ENCODE assay signal across 8 mouse cellular contexts in genomic region chr7:19458591-19459111, GRCm38 (mm10). TPM values are rescaled to one million over a fixed set of nuclear protein-coding genes. Genes with fewer than 3 reads are reported as not detected.
DNase-seq lines count a peak whose midpoint lies in the region; ATAC-seq and TF ChIP-seq lines count a peak whose summit lies in the region.

Mark4 (minus strand) TSS chr7:19458821.

- peak within 1 kb of the TSS; percentile 91 for H3K9ac ChIP-seq in forebrain, embryonic 11.5 days (ENCODE audit: low read length)
- peak within 1 kb of the TSS; percentile 94 for H3K9ac ChIP-seq in heart, embryonic 15.5 days
- H3K9ac ChIP-seq in liver, embryonic 16.5 days (ENCODE audit: low read depth, low read length), result peak within 1 kb of the TSS; percentile 55
- H3K9ac ChIP-seq in neural tube, embryonic 13.5 days, result peak within 1 kb of the TSS; percentile 97

- peak; percentile 87 for ATAC-seq in forebrain, embryonic 11.5 days (replicated peaks; ENCODE audit: low FRiP score)
- ATAC-seq in heart, embryonic 15.5 days (replicated peaks; ENCODE audit: insufficient number of reproducible peaks, insufficient read depth, low FRiP score, low read depth), result peak; percentile 82
- ATAC-seq in liver, embryonic 16.5 days (ENCODE audit: low read depth), result peak; percentile 83
- ATAC-seq in neural tube, embryonic 13.5 days (ENCODE audit: low read depth), result peak; percentile 89

- under 1% methylated on average over 31 of the region's 42 CpGs for WGBS in forebrain, embryonic 11.5 days
- 2% methylated on average over 34 of the region's 42 CpGs for WGBS in heart, embryonic 15.5 days
- WGBS in liver, embryonic 16.5 days (ENCODE audit: insufficient replicate concordance), result 1% methylated on average over 27 of the region's 42 CpGs
- under 1% methylated on average over 27 of the region's 42 CpGs for WGBS in neural tube, embryonic 13.5 days

- TF ChIP-seq CTCF in testis, adult 2 months (IDR thresholded peaks at IDR 0.05; ENCODE audit: control insufficient read depth, insufficient read depth, insufficient replicate concordance, low read depth, low read length), result no peak

- H3K4me1 ChIP-seq in forebrain, embryonic 11.5 days (replicated peaks; ENCODE audit: control insufficient read depth, insufficient read depth, low read length), result no peaks in the 10 kb centered on the region; the same call in 1 of the 2 replicates
- H3K4me1 ChIP-seq in heart, embryonic 15.5 days (replicated peaks), result peaks cover 30% of the 10 kb centered on the region
- H3K4me1 ChIP-seq in liver, embryonic 16.5 days (ENCODE audit: control insufficient read depth, low read depth, low read length), result peaks cover 13% of the 10 kb centered on the region
- H3K4me1 ChIP-seq in neural tube, embryonic 13.5 days (replicated peaks), result peaks cover 30% of the 10 kb centered on the region
- peaks cover 18% of the 10 kb centered on the region for H3K4me1 ChIP-seq in testis, adult 2 months (ENCODE audit: control insufficient read depth, insufficient read depth, low read length)

- H3K9me3 ChIP-seq in forebrain, embryonic 11.5 days (ENCODE audit: control insufficient read depth, low read length), result no peaks in the 10 kb centered on the region
- H3K9me3 ChIP-seq in heart, embryonic 15.5 days (replicated peaks), result no peaks in the 10 kb centered on the region
- H3K9me3 ChIP-seq in liver, embryonic 16.5 days (replicated peaks; ENCODE audit: control insufficient read depth, low read length), result no peaks in the 10 kb centered on the region
- H3K9me3 ChIP-seq in neural tube, embryonic 13.5 days, result no peaks in the 10 kb centered on the region

- H3K4me3 ChIP-seq in forebrain, embryonic 11.5 days (ENCODE audit: low read depth, low read length), result peak within 1 kb of the TSS; percentile 97
- H3K4me3 ChIP-seq in heart, embryonic 15.5 days, result peak within 1 kb of the TSS; percentile 93
- peak within 1 kb of the TSS; percentile 71 for H3K4me3 ChIP-seq in liver, embryonic 16.5 days (ENCODE audit: low read depth, low read length)
- peak within 1 kb of the TSS; percentile 93 for H3K4me3 ChIP-seq in neural tube, embryonic 13.5 days
- H3K4me3 ChIP-seq in testis, adult 2 months (ENCODE audit: control insufficient read depth, low read depth, low read length), result peak within 1 kb of the TSS; percentile 89

- peak within 1 kb of the TSS; percentile 66 for H3K27ac ChIP-seq in forebrain, embryonic 11.5 days (ENCODE audit: low read depth, low read length)
- H3K27ac ChIP-seq in heart, embryonic 15.5 days, result peak within 1 kb of the TSS; percentile 82
- 0 out of 2 replicates have a peak within 1 kb of the TSS, but pooled peaks have one; percentile 9 for H3K27ac ChIP-seq in liver, embryonic 16.5 days (ENCODE audit: low read length)
- H3K27ac ChIP-seq in neural tube, embryonic 13.5 days (replicated peaks), result peak within 1 kb of the TSS; percentile 83
- peak within 1 kb of the TSS; percentile 85 for H3K27ac ChIP-seq in testis, adult 2 months (ENCODE audit: control insufficient read depth, insufficient read depth, low read depth, low read length)

- peak; percentile 57 to 60 for DNase-seq in CD8-positive naive resting alpha-beta T cell, adult 2 months (ENCODE audit: low read depth in 2 of 2, low spot score in 2 of 2)
- DNase-seq in c-Kit-positive CD71-negative TER-119-negative erythroid progenitor cells, embryonic 14.5 days (ENCODE audit: low read depth), result peak; percentile 60
- DNase-seq in forebrain, embryonic 11.5 days (ENCODE audit: low spot score), result peak; percentile 93
- DNase-seq in kidney, postnatal 25 days, result peak; percentile 86 to 92

- H3K4me2 ChIP-seq in forebrain, embryonic 11.5 days (ENCODE audit: low read depth, low read length, severe bottlenecking), result peak within 1 kb of the TSS; percentile 98
- H3K4me2 ChIP-seq in heart, embryonic 15.5 days, result peak within 1 kb of the TSS; percentile 86
- peak within 1 kb of the TSS; percentile 86 for H3K4me2 ChIP-seq in liver, embryonic 16.5 days (ENCODE audit: low read depth, low read length)
- H3K4me2 ChIP-seq in neural tube, embryonic 13.5 days, result peak within 1 kb of the TSS; percentile 99

- no peaks in the 10 kb centered on the region; the same call in 1 of the 2 replicates for H3K36me3 ChIP-seq in forebrain, embryonic 11.5 days (ENCODE audit: control insufficient read depth, insufficient read depth, low read length)
- H3K36me3 ChIP-seq in heart, embryonic 15.5 days, result no peaks in the 10 kb centered on the region
- no peaks in the 10 kb centered on the region for H3K36me3 ChIP-seq in liver, embryonic 16.5 days (ENCODE audit: control insufficient read depth, insufficient read depth)
- H3K36me3 ChIP-seq in neural tube, embryonic 13.5 days, result peaks cover 10% of the 10 kb centered on the region
- no peaks in the 10 kb centered on the region for H3K36me3 ChIP-seq in testis, adult 2 months (ENCODE audit: control insufficient read depth, insufficient read depth, low read length)

- TF ChIP-seq POLR2A in testis, adult 2 months (IDR thresholded peaks at IDR 0.05; ENCODE audit: control insufficient read depth, low read depth, low read length), result peak; percentile 72

- H3K27me3 ChIP-seq in forebrain, embryonic 11.5 days (ENCODE audit: control insufficient read depth, insufficient read depth, low read length), result no peaks in the 10 kb centered on the region
- H3K27me3 ChIP-seq in heart, embryonic 15.5 days, result no peaks in the 10 kb centered on the region
- H3K27me3 ChIP-seq in liver, embryonic 16.5 days (ENCODE audit: control insufficient read depth, insufficient read depth, low read depth, low read length), result no peaks in the 10 kb centered on the region; the same call in 1 of the 2 replicates
- peaks cover 4% of the 10 kb centered on the region; the same call in 1 of the 2 replicates for H3K27me3 ChIP-seq in neural tube, embryonic 13.5 days
- H3K27me3 ChIP-seq in testis, adult 2 months (ENCODE audit: control insufficient read depth, insufficient read depth, low read length), result no peaks in the 10 kb centered on the region

RNA-seq across cellular contexts. Expression of gene Mark4, which starts in this region (rescaled TPM):
- 11.0 and 13.2 TPM in 2 replicates for polyA plus RNA-seq in forebrain, embryonic 11.5 days (2014; fragmentation: Nextera tagmentation; extraction: Ambion mirVana)
- polyA plus RNA-seq in heart, embryonic 15.5 days (2015; fragmentation: Nextera tagmentation; extraction: Ambion mirVana), result 7.6 and 8.5 TPM in 2 replicates
- polyA plus RNA-seq in liver, embryonic 16.5 days (2015; fragmentation: Nextera tagmentation; extraction: Ambion mirVana), result 0.99 and 1.3 TPM in 2 replicates
- polyA plus RNA-seq in neural tube, embryonic 13.5 days (2015; fragmentation: Nextera tagmentation; extraction: Ambion mirVana), result 14.9 and 16.1 TPM in 2 replicates
- polyA plus RNA-seq in testis, adult 2 months (2012; rRNA removed), result 13.2 and 14.1 TPM in 2 replicates

Comparison
In these comparisons a context has a peak if more than half of its experiments do, and no peak if none do; other contexts are left out.
1. Peak in every context shown above with its lines: DNase-seq, ATAC-seq, H3K4me3 ChIP-seq and H3K27ac ChIP-seq.
2. H3K27ac ChIP-seq: peak in every context shown above with its lines; median percentile 85 in testis, adult 2 months; 83 in neural tube, embryonic 13.5 days; 82 in heart, embryonic 15.5 days; 66 in forebrain, embryonic 11.5 days; 9 in liver, embryonic 16.5 days.